Mouse (Mus musculus): ENCODE results near the gene Ostm1.

Ostm1 gene

GRCm38 (mm10) chr10:42687873-42688272, 104.3 kb downstream of the Ostm1 start:
- DNase-seq = no peak

- DNase-seq = no peak
Observed at GRCm38 (mm10) chr10:42689694-42690093, 106.1 kb downstream of the Ostm1 start.

- no peak for DNase-seq
Observed at GRCm38 (mm10) chr10:42690233-42691028, 106.8 kb downstream of the Ostm1 start.

GRCm38 (mm10) chr10:42691051-42691450, 107.4 kb downstream of the Ostm1 start:
- DNase-seq = no peak

- no peak for DNase-seq
Observed at GRCm38 (mm10) chr10:42692095-42692494, 108.5 kb downstream of the Ostm1 start.

- no peak for DNase-seq
Observed at GRCm38 (mm10) chr10:42692794-42693193, 109.2 kb downstream of the Ostm1 start.

- no peak for DNase-seq
Observed at GRCm38 (mm10) chr10:42693482-42693881, 109.9 kb downstream of the Ostm1 start.

- no peak for DNase-seq
Observed at GRCm38 (mm10) chr10:42696361-42696760, 112.7 kb downstream of the Ostm1 start.

- peak; percentile 69 for DNase-seq
Observed at GRCm38 (mm10) chr10:42697007-42697406, 113.4 kb downstream of the Ostm1 start.

GRCm38 (mm10) chr10:42698375-42698774, 114.8 kb downstream of the Ostm1 start:
- no peak for DNase-seq

GRCm38 (mm10) chr10:42698994-42699393, 115.4 kb downstream of the Ostm1 start:
- DNase-seq = peak; percentile 6

GRCm38 (mm10) chr10:42702111-42702510, 118.5 kb downstream of the Ostm1 start:
- no peak for DNase-seq

- no peak for DNase-seq
Observed at GRCm38 (mm10) chr10:42714676-42715075, 131.1 kb downstream of the Ostm1 start.

- peak; percentile 5 for DNase-seq
Observed at GRCm38 (mm10) chr10:42715366-42716035, 131.9 kb downstream of the Ostm1 start.

- DNase-seq = no peak
Observed at GRCm38 (mm10) chr10:42722116-42722515, 138.5 kb downstream of the Ostm1 start.

GRCm38 (mm10) chr10:42723275-42724232, 139.9 kb downstream of the Ostm1 start:
- DNase-seq = no peak

GRCm38 (mm10) chr10:42729607-42730006, 146.0 kb downstream of the Ostm1 start:
- no peak for DNase-seq

- peak; percentile 57 for DNase-seq
Observed at GRCm38 (mm10) chr10:42734546-42735060, 151.0 kb downstream of the Ostm1 start.

GRCm38 (mm10) chr10:42751813-42752212, 168.2 kb downstream of the Ostm1 start:
- DNase-seq = no peak

All from lung, postnatal 10 days (tissue).